Mouse (Mus musculus): ENCODE measurements at regions not wholly inside any gene's neighbourhood (a gene's known extent, or its start where the extent isn't known, plus 50 kb on each side); places are given as distances from the start of the nearest gene placed in this dataset.
"Not testable (repeated sequence)": the region's sequence is repeated elsewhere in the genome, so short reads cannot be mapped to it uniquely, and the experiment has no call there.

DNA sequence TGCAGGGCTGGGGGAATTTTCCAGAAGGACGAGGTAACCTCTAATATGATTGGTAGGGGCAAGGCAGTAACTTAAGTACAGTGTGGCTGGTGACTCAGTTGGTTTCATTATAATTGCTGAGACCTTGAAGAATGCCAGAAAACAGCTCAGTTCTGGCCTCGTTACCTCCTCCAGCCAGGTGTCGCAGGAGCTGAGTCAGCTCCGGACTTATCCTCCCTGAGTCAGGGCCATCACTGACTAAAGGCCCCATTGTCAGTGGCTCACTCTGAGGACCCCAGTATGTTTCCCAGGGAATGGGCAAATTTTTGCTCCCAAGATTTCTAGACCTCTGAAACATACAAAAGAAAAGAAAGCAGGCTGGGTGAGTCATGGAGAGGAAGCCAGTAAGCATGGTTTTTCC is 154.6 kb upstream of the Hs6st1 start:
- Histone ChIP-seq H3K9me3 (ENCODE audit: control insufficient read depth, low read length) (no peaks in the 10 kb centered on the region), H3K9ac (ENCODE audit: low read depth, low read length) (no peak overlapping the region), H3K4me1 (ENCODE audit: control insufficient read depth, insufficient read depth, low read depth, low read length) (no peaks in the 10 kb centered on the region), H3K4me3 (ENCODE audit: low read length) (no peak overlapping the region), H3K27me3 (replicated peaks; ENCODE audit: control insufficient read depth, insufficient read depth, low read length) (no peaks in the 10 kb centered on the region), H3K27ac (ENCODE audit: low read depth, low read length) (no peak overlapping the region), H3K4me2 (ENCODE audit: low read length) (no peak overlapping the region), H3K36me3 (ENCODE audit: control insufficient read depth, insufficient read depth, low read length) (no peaks in the 10 kb centered on the region)
- no peak for ATAC-seq
- 93% methylated on average over 4 of the region's 4 CpGs for WGBS

DNA sequence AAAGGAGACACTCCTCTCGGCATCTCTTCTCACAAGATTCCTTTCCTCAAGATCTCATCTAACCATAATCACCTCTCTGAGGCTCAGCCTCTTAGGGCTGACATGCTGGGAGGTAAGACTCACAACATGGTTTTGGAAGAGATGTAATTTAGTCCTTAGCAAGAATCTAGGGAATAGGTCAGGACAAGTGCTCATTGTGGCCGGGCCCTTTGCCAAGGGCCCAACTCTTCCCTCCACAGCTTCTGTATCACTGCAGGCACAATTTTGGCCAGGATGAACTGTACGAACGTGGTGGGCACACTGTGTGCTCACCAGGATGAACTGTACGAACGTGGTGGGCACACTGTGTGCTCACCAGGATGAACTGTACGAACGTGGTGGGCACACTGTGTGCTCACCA is 154.0 kb upstream of the Hs6st1 start:
- H3K4me2 ChIP-seq (ENCODE audit: low read length); H3K36me3 ChIP-seq (ENCODE audit: control insufficient read depth, insufficient read depth, low read length); H3K9me3 ChIP-seq (ENCODE audit: control insufficient read depth, low read length); ATAC-seq; H3K4me3 ChIP-seq (ENCODE audit: low read length); H3K9ac ChIP-seq (ENCODE audit: low read depth, low read length); H3K4me1 ChIP-seq (ENCODE audit: control insufficient read depth, insufficient read depth, low read depth, low read length); H3K27me3 ChIP-seq (replicated peaks; ENCODE audit: control insufficient read depth, insufficient read depth, low read length); H3K27ac ChIP-seq (ENCODE audit: low read depth, low read length): not testable (repeated sequence)
- WGBS = 89% methylated on average over 8 of the region's 8 CpGs

DNA sequence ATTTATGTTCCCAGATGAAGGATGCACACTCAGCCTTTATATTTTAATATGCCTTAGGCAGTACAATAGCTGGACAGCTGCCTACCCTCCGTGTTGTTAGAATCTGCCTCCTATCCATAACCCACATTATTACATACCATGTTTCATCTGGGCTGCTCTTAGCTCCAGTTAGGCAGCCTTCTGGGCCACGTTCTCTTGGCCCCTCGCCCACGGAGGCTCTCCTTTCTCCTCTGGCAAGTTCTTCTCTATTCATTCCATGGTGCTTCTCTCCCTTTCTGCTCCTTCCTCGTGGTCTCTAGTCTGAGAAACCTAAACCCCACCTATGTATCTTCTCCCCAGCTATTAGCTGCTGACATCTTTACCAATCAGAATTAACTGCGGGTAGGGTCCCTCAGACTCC is 152.7 kb upstream of the Hs6st1 start:
- no peaks in the 10 kb centered on the region for H3K9me3 ChIP-seq (ENCODE audit: control insufficient read depth, low read length)
- H3K4me1 ChIP-seq (ENCODE audit: control insufficient read depth, insufficient read depth, low read depth, low read length) = peaks cover 3% of the 10 kb centered on the region; the same call in 1 of the 2 replicates
- no peak overlapping the region for H3K9ac ChIP-seq (ENCODE audit: low read depth, low read length)
- ATAC-seq = no peak
- no peak overlapping the region for H3K27ac ChIP-seq (ENCODE audit: low read depth, low read length)
- no peak overlapping the region for H3K4me2 ChIP-seq (ENCODE audit: low read length)
- no peak overlapping the region for H3K4me3 ChIP-seq (ENCODE audit: low read length)
- H3K36me3 ChIP-seq (ENCODE audit: control insufficient read depth, insufficient read depth, low read length) = no peaks in the 10 kb centered on the region
- 85% methylated on average over 6 of the region's 6 CpGs for WGBS
- no peaks in the 10 kb centered on the region for H3K27me3 ChIP-seq (replicated peaks; ENCODE audit: control insufficient read depth, insufficient read depth, low read length)

DNA sequence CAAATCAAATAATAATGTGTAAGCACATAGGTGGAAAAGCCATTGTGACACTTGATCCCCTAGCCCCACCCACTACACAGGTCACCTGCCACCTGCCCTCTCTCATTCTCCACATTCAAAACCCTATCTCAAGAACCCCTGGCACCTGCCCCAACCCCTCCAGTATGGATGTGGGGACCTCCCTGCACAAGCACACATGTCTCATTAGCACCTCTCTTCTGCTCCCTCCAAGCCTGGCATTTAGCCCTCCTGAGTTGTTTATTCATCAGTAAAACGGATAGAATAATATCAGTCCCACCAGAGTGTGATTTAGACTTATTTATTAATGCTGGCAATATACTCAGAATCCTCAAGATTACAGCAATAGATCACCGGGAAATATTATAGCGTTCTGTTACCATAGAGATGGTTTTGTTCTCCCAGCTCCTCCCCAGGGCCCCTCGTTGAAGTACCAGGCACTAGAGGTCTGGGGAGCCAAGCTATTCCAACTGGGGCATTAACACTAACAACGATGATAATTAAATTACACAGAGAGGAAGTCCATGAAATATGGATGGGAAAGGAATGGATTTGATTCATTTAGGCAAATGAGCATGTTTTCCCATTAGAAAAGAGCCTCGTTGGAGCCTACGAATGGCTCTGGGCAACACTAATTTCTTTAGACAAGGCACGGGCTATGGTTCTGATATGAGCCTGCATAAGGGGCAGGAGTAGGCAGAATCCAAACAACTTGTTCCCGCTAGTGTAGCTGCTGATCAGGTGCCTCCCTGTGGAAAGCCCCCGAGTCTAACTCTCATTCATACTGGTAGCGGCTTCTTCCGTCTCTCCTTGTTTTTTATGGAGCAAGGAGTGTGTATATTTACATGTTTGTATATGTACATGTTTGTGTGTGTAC is 148.1 kb upstream of the Hs6st1 start:
- Histone ChIP-seq H3K27me3 (replicated peaks; ENCODE audit: control insufficient read depth, insufficient read depth, low read length) (no peaks in the 10 kb centered on the region), H3K27ac (ENCODE audit: low read depth, low read length) (no peak overlapping the region), H3K4me2 (ENCODE audit: low read length) (no peak overlapping the region), H3K9ac (ENCODE audit: low read depth, low read length) (no peak overlapping the region), H3K36me3 (ENCODE audit: control insufficient read depth, insufficient read depth, low read length) (no peaks in the 10 kb centered on the region), H3K9me3 (ENCODE audit: control insufficient read depth, low read length) (no peaks in the 10 kb centered on the region), H3K4me1 (ENCODE audit: control insufficient read depth, insufficient read depth, low read depth, low read length) (peaks cover 3% of the 10 kb centered on the region; the same call in 1 of the 2 replicates), H3K4me3 (ENCODE audit: low read length) (no peak overlapping the region)
- peak; percentile 82 for ATAC-seq
- 42% methylated on average over 12 of the region's 12 CpGs for WGBS

DNA sequence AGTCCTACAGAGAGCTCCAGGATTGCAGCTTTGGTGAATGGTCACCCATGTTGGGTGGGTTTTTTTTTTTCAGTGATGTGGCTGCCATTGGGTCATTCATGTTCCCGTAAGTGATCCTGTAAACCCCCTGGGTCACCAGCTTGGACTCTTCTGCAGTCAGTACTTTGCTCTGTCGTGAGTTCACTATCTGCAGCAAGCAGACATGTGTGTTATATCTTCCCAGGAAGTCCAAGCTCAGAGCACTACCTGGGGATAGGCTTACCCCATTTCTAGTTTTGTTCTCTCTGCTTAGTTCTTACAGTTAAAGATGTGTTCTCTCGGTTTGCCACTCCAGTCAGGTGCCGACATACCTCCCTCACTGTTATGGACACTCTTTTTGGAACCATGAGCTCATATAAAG is 143.4 kb upstream of the Hs6st1 start:
- Histone ChIP-seq H3K9me3 (ENCODE audit: control insufficient read depth, low read length) (no peaks in the 10 kb centered on the region), H3K4me3 (ENCODE audit: low read length) (no peak overlapping the region), H3K4me2 (ENCODE audit: low read length) (no peak overlapping the region), H3K9ac (ENCODE audit: low read depth, low read length) (no peak overlapping the region), H3K4me1 (ENCODE audit: control insufficient read depth, insufficient read depth, low read depth, low read length) (peaks cover 1% of the 10 kb centered on the region; the same call in 1 of the 2 replicates), H3K36me3 (ENCODE audit: control insufficient read depth, insufficient read depth, low read length) (no peaks in the 10 kb centered on the region), H3K27me3 (replicated peaks; ENCODE audit: control insufficient read depth, insufficient read depth, low read length) (no peaks in the 10 kb centered on the region), H3K27ac (ENCODE audit: low read depth, low read length) (no peak overlapping the region)
- WGBS = 92% methylated on average over 4 of the region's 4 CpGs
- no peak for ATAC-seq

DNA sequence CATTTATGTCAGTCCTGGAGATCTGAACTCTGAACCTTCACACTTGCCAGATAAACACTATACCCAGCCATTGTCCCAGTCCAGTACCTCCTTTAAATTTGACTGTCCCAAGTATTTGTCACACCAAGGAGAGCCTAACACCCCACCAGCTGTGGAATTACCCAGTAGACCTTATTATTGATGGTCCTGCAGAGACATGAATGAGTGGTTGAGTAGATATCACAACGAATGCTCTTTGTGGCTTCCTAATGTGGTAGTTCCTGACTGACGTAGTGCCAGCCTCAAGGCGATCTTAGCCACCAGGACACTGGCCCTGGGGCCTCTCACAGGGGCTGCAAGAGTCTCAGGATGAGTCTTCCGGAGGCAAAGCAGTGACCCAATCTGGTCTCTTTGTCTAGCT is 142.9 kb upstream of the Hs6st1 start:
- H3K27me3 ChIP-seq (replicated peaks; ENCODE audit: control insufficient read depth, insufficient read depth, low read length) = no peaks in the 10 kb centered on the region
- H3K36me3 ChIP-seq (ENCODE audit: control insufficient read depth, insufficient read depth, low read length) = no peaks in the 10 kb centered on the region
- no peak for ATAC-seq
- no peak overlapping the region for H3K9ac ChIP-seq (ENCODE audit: low read depth, low read length)
- no peak overlapping the region for H3K4me2 ChIP-seq (ENCODE audit: low read length)
- no peak overlapping the region for H3K27ac ChIP-seq (ENCODE audit: low read depth, low read length)
- whole genome bisulfite sequencing = 91% methylated on average over 4 of the region's 4 CpGs
- H3K9me3 ChIP-seq (ENCODE audit: control insufficient read depth, low read length) = no peaks in the 10 kb centered on the region
- no peaks in the 10 kb centered on the region for H3K4me1 ChIP-seq (ENCODE audit: control insufficient read depth, insufficient read depth, low read depth, low read length)
- H3K4me3 ChIP-seq (ENCODE audit: low read length) = no peak overlapping the region

DNA sequence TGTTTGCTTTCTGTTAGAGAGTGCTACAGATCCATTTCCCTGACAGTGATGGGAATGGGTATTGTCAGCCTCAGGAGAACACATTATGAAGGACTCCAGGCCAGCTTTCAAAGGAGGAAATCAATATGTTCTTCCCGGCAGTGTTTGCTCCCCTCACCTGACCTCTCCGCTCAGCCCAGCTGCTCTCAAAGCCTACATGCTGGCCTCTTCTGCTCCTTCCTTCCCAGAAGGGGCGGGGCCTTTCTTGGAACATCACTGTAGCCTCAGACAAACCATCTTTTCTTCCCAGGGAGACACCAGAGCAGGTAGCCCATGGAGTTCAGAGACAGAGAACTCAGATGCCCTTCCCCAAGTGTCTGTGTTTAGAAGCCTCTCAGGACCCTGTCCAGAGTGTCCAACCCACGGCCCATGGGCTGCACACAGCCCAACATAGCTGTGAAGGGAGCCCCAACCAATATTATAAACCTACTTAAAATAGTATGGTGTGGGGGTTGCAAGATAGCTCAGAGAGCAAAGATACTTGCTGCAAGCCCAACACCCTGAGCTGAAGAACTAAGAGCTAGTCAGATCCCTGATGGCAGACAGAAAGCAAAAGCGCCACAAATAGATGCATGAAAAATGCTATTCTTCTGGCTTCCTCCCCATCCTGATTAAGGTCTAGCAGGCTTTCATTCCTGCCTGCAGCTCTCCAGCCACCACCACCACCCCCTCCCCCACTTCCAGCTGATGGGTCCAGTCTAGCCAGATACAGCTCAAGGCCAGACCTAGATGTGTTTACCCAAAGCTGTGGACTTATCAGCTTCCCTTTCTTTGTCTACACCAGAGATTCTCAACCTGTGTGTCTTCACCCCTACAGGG is 141.8 kb upstream of the Hs6st1 start:
- ATAC-seq = no peak
- Histone ChIP-seq H3K9ac (ENCODE audit: low read depth, low read length) (no peak overlapping the region), H3K27ac (ENCODE audit: low read depth, low read length) (no peak overlapping the region), H3K4me3 (ENCODE audit: low read length) (no peak overlapping the region), H3K9me3 (ENCODE audit: control insufficient read depth, low read length) (no peaks in the 10 kb centered on the region), H3K27me3 (replicated peaks; ENCODE audit: control insufficient read depth, insufficient read depth, low read length) (no peaks in the 10 kb centered on the region), H3K36me3 (ENCODE audit: control insufficient read depth, insufficient read depth, low read length) (no peaks in the 10 kb centered on the region), H3K4me1 (ENCODE audit: control insufficient read depth, insufficient read depth, low read depth, low read length) (no peaks in the 10 kb centered on the region), H3K4me2 (ENCODE audit: low read length) (no peak overlapping the region)
- WGBS = 71% methylated on average over 5 of the region's 5 CpGs

DNA sequence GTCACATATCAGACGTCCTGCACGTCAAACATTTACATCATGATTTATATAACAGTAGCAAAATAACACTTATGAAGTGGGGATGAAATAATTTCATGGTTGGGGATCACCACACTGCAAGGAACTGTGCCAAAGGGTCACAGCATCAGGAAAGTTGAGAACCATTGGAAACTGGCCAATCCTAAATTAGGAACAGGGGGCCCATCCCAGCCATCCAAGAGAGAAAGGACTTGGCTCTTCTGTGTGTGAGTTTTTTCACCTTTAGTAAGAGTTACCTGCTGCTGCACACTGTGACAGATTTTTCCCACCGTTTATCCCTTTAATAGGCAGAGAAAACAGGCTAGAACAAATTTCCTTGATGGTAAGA is 141.2 kb upstream of the Hs6st1 start:
- Histone ChIP-seq H3K9ac (ENCODE audit: low read depth, low read length) (no peak overlapping the region), H3K4me1 (ENCODE audit: control insufficient read depth, insufficient read depth, low read depth, low read length) (no peaks in the 10 kb centered on the region), H3K9me3 (ENCODE audit: control insufficient read depth, low read length) (no peaks in the 10 kb centered on the region), H3K4me3 (ENCODE audit: low read length) (no peak overlapping the region), H3K4me2 (ENCODE audit: low read length) (no peak overlapping the region), H3K27me3 (replicated peaks; ENCODE audit: control insufficient read depth, insufficient read depth, low read length) (no peaks in the 10 kb centered on the region), H3K27ac (ENCODE audit: low read depth, low read length) (no peak overlapping the region), H3K36me3 (ENCODE audit: control insufficient read depth, insufficient read depth, low read length) (no peaks in the 10 kb centered on the region)
- WGBS = 65% methylated on average over 3 of the region's 3 CpGs
- no peak for ATAC-seq

DNA sequence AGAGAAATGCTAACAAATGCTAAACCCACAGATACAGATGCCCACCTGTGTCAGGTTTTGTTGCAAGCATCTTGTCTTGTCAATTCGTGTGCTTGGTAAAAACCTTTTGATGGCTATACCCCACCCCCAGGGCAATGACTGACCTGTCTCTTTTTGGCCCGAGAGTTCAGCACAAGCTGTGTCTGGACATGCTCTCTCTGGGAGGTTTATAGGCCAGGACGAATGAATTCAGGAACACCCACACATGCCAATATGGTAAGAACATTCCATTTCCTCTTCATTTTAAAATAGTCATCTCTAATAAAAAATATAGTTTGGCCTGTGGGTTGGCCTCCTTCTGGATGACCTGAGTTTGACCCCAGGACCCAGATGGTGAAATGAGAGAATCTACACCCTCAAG is 137.8 kb upstream of the Hs6st1 start:
- Histone ChIP-seq H3K4me2 (ENCODE audit: low read length) (no peak overlapping the region), H3K27me3 (replicated peaks; ENCODE audit: control insufficient read depth, insufficient read depth, low read length) (no peaks in the 10 kb centered on the region), H3K9ac (ENCODE audit: low read depth, low read length) (no peak overlapping the region), H3K4me1 (ENCODE audit: control insufficient read depth, insufficient read depth, low read depth, low read length) (no peaks in the 10 kb centered on the region), H3K36me3 (ENCODE audit: control insufficient read depth, insufficient read depth, low read length) (no peaks in the 10 kb centered on the region), H3K4me3 (ENCODE audit: low read length) (no peak overlapping the region), H3K9me3 (ENCODE audit: control insufficient read depth, low read length) (no peaks in the 10 kb centered on the region), H3K27ac (ENCODE audit: low read depth, low read length) (no peak overlapping the region)
- 70% methylated on average over 3 of the region's 3 CpGs for WGBS
- ATAC-seq = no peak

Measured in hindbrain, embryonic 16.5 days (tissue).